Mouse (Mus musculus): Measurements from ENCODE around the gene Ush2a. TPM values are rescaled to one million over a fixed set of nuclear protein-coding genes. Genes with fewer than 3 reads are reported as not detected.

Gene Ush2a
- total and polyA plus RNA-seq, 3 experiments = 0.11 TPM; not detected in 2

GRCm38 (mm10) chr1:188696295-188696694 lies 434.5 kb downstream of the Ush2a start:
- Histone ChIP-seq H3K4me3 (ENCODE audit: low read depth, low read length) (no peak overlapping the region), H3K4me1 (ENCODE audit: insufficient read depth, low read depth, low read length) (no peaks in the 10 kb centered on the region), H3K27me3 (ENCODE audit: insufficient read depth, low read length) (no peaks in the 10 kb centered on the region), H3K36me3 (replicated peaks) (no peaks in the 10 kb centered on the region), H3K9me3 (replicated peaks) (peaks cover 46% of the 10 kb centered on the region)
- DNase-seq (ENCODE audit: low spot score) = no peak
- no peak for TF ChIP-seq TAL1 (conservative IDR thresholded peaks at IDR 0.05; ENCODE audit: low read depth, low read length)
- no peak for TF ChIP-seq CTCF (IDR thresholded peaks at IDR 0.05; ENCODE audit: low read depth, low read length)
- TF ChIP-seq POLR2AphosphoS5 (IDR thresholded peaks at IDR 0.05; ENCODE audit: insufficient replicate concordance, low read depth, low read length) = no peak
- TF ChIP-seq GATA1 (IDR thresholded peaks at IDR 0.05; ENCODE audit: borderline replicate concordance, low read length) = no peak
- ATAC-seq (ENCODE audit: extremely low read depth, insufficient number of reproducible peaks, low FRiP score, poor library complexity, severe bottlenecking) = no peak

GRCm38 (mm10) chr1:188708176-188708575 lies 446.4 kb downstream of the Ush2a start:
- DNase-seq (ENCODE audit: low spot score) = no peak
- ATAC-seq (ENCODE audit: extremely low read depth, insufficient number of reproducible peaks, low FRiP score, poor library complexity, severe bottlenecking) = no peak
- TF ChIP-seq TAL1 (conservative IDR thresholded peaks at IDR 0.05; ENCODE audit: low read depth, low read length) = no peak
- TF ChIP-seq POLR2AphosphoS5 (IDR thresholded peaks at IDR 0.05; ENCODE audit: insufficient replicate concordance, low read depth, low read length) = no peak
- TF ChIP-seq GATA2 (IDR thresholded peaks at IDR 0.05; ENCODE audit: borderline replicate concordance, low read depth, low read length) = no peak
- TF ChIP-seq CTCF (IDR thresholded peaks at IDR 0.05; ENCODE audit: low read depth, low read length) = no peak
- no peak for TF ChIP-seq GATA1 (IDR thresholded peaks at IDR 0.05; ENCODE audit: borderline replicate concordance, low read length)
- Histone ChIP-seq H3K36me3 (replicated peaks) (no peaks in the 10 kb centered on the region), H3K9me3 (replicated peaks) (peaks cover 48% of the 10 kb centered on the region), H3K4me3 (ENCODE audit: low read depth, low read length) (no peak overlapping the region), H3K4me1 (ENCODE audit: insufficient read depth, low read depth, low read length) (no peaks in the 10 kb centered on the region), H3K27me3 (ENCODE audit: insufficient read depth, low read length) (no peaks in the 10 kb centered on the region)

- no peak for DNase-seq (ENCODE audit: low spot score)
- Histone ChIP-seq H3K36me3 (replicated peaks) (no peaks in the 10 kb centered on the region), H3K9me3 (replicated peaks) (peaks cover 49% of the 10 kb centered on the region), H3K4me3 (ENCODE audit: low read depth, low read length) (no peak overlapping the region), H3K27me3 (ENCODE audit: insufficient read depth, low read length) (no peaks in the 10 kb centered on the region), H3K4me1 (ENCODE audit: insufficient read depth, low read depth, low read length) (no peaks in the 10 kb centered on the region)
- no peak for ATAC-seq (ENCODE audit: extremely low read depth, insufficient number of reproducible peaks, low FRiP score, poor library complexity, severe bottlenecking)
- no peak for TF ChIP-seq CTCF (IDR thresholded peaks at IDR 0.05; ENCODE audit: low read depth, low read length)
Measured at GRCm38 (mm10) chr1:188708694-188709093, 446.9 kb downstream of the Ush2a start.

- peaks cover 57% of the 10 kb centered on the region for H3K9me3 ChIP-seq (replicated peaks)
- ATAC-seq (ENCODE audit: extremely low read depth, insufficient number of reproducible peaks, low FRiP score, poor library complexity, severe bottlenecking) = no peak
Measured at GRCm38 (mm10) chr1:188714131-188714530, 452.3 kb downstream of the Ush2a start.

GRCm38 (mm10) chr1:188714941-188715340 lies 453.1 kb downstream of the Ush2a start:
- ATAC-seq (ENCODE audit: extremely low read depth, insufficient number of reproducible peaks, low FRiP score, poor library complexity, severe bottlenecking) = no peak
- Histone ChIP-seq H3K4me3 (ENCODE audit: low read depth, low read length) (no peak overlapping the region), H3K27me3 (ENCODE audit: insufficient read depth, low read length) (no peaks in the 10 kb centered on the region), H3K9me3 (replicated peaks) (peaks cover 56% of the 10 kb centered on the region), H3K4me1 (ENCODE audit: insufficient read depth, low read depth, low read length) (no peaks in the 10 kb centered on the region), H3K36me3 (replicated peaks) (no peaks in the 10 kb centered on the region)
- TF ChIP-seq GATA2 (IDR thresholded peaks at IDR 0.05; ENCODE audit: borderline replicate concordance, low read depth, low read length) (no peak), GATA1 (IDR thresholded peaks at IDR 0.05; ENCODE audit: borderline replicate concordance, low read length) (no peak), POLR2AphosphoS5 (IDR thresholded peaks at IDR 0.05; ENCODE audit: insufficient replicate concordance, low read depth, low read length) (no peak), TAL1 (conservative IDR thresholded peaks at IDR 0.05; ENCODE audit: low read depth, low read length) (no peak), CTCF (IDR thresholded peaks at IDR 0.05; ENCODE audit: low read depth, low read length) (no peak)
- DNase-seq (ENCODE audit: low spot score) = no peak

More at GRCm38 (mm10) chr1:188714131-188714530, 452.3 kb downstream of the Ush2a start:
- DNase-seq (ENCODE audit: low spot score) = no peak
- Histone ChIP-seq H3K4me1 (ENCODE audit: insufficient read depth, low read depth, low read length) (no peaks in the 10 kb centered on the region), H3K27me3 (ENCODE audit: insufficient read depth, low read length) (no peaks in the 10 kb centered on the region), H3K4me3 (ENCODE audit: low read depth, low read length) (no peak overlapping the region), H3K36me3 (replicated peaks) (no peaks in the 10 kb centered on the region)
- TF ChIP-seq CTCF (IDR thresholded peaks at IDR 0.05; ENCODE audit: low read depth, low read length) = no peak
- TF ChIP-seq TAL1 (conservative IDR thresholded peaks at IDR 0.05; ENCODE audit: low read depth, low read length) = no peak
- no peak for TF ChIP-seq POLR2AphosphoS5 (IDR thresholded peaks at IDR 0.05; ENCODE audit: insufficient replicate concordance, low read depth, low read length)
- no peak for TF ChIP-seq GATA2 (IDR thresholded peaks at IDR 0.05; ENCODE audit: borderline replicate concordance, low read depth, low read length)
- TF ChIP-seq GATA1 (IDR thresholded peaks at IDR 0.05; ENCODE audit: borderline replicate concordance, low read length) = no peak

GRCm38 (mm10) chr1:188716886-188717285 lies 455.1 kb downstream of the Ush2a start:
- ATAC-seq (ENCODE audit: extremely low read depth, insufficient number of reproducible peaks, low FRiP score, poor library complexity, severe bottlenecking) (no peak), DNase-seq (ENCODE audit: low spot score) (no peak)
- Histone ChIP-seq H3K4me1 (ENCODE audit: insufficient read depth, low read depth, low read length) (no peaks in the 10 kb centered on the region), H3K9me3 (replicated peaks) (peaks cover 57% of the 10 kb centered on the region), H3K4me3 (ENCODE audit: low read depth, low read length) (no peak overlapping the region), H3K36me3 (replicated peaks) (no peaks in the 10 kb centered on the region), H3K27me3 (ENCODE audit: insufficient read depth, low read length) (no peaks in the 10 kb centered on the region)
- TF ChIP-seq GATA1 (IDR thresholded peaks at IDR 0.05; ENCODE audit: borderline replicate concordance, low read length) (no peak), CTCF (IDR thresholded peaks at IDR 0.05; ENCODE audit: low read depth, low read length) (no peak), POLR2AphosphoS5 (IDR thresholded peaks at IDR 0.05; ENCODE audit: insufficient replicate concordance, low read depth, low read length) (no peak), GATA2 (IDR thresholded peaks at IDR 0.05; ENCODE audit: borderline replicate concordance, low read depth, low read length) (no peak), TAL1 (conservative IDR thresholded peaks at IDR 0.05; ENCODE audit: low read depth, low read length) (no peak)
